Mouse (Mus musculus): ENCODE measurements at regions not wholly inside any gene's neighbourhood (a gene's known extent, or its start where the extent isn't known, plus 50 kb on each side); places are given as distances from the start of the nearest gene placed in this dataset.

- no peak for DNase-seq (ENCODE audit: extremely low read depth, low read depth, low spot score)
- H3K36me3 ChIP-seq (ENCODE audit: control insufficient read depth, insufficient read depth, low read length), result no peaks in the 10 kb centered on the region
- H3K4me3 ChIP-seq (ENCODE audit: insufficient read depth, low read depth, low read length), result no peak overlapping the region
- 56% methylated on average over 2 of the region's 2 CpGs for WGBS
- no peaks in the 10 kb centered on the region for H3K4me1 ChIP-seq (ENCODE audit: control insufficient read depth, insufficient read depth, low read length)
- TF ChIP-seq CTCF (IDR thresholded peaks at IDR 0.05; ENCODE audit: low read depth, low read length) (no peak), POLR2A (IDR thresholded peaks at IDR 0.05; ENCODE audit: extremely low read depth, insufficient read depth, low read length) (no peak)
- H3K9ac ChIP-seq (ENCODE audit: low read depth, low read length), result no peak overlapping the region
- no peak overlapping the region for H3K27ac ChIP-seq (replicated peaks; ENCODE audit: insufficient read depth, low read depth, low read length)
- H3K79me2 ChIP-seq (ENCODE audit: control insufficient read depth, insufficient read depth, low read length), result no peaks in the 10 kb centered on the region
- H3K27me3 ChIP-seq (ENCODE audit: control insufficient read depth, insufficient read depth, low read length), result no peaks in the 10 kb centered on the region
These were observed 152.9 kb upstream of the Arhgap24 start for GRCm38 (mm10) chr5:102328197-102328784.

- Histone ChIP-seq H3K36me3 (ENCODE audit: control insufficient read depth, insufficient read depth, low read length) (no peaks in the 10 kb centered on the region), H3K27me3 (ENCODE audit: control insufficient read depth, insufficient read depth, low read length) (no peaks in the 10 kb centered on the region), H3K27ac (replicated peaks; ENCODE audit: insufficient read depth, low read depth, low read length) (no peak overlapping the region), H3K4me3 (ENCODE audit: insufficient read depth, low read depth, low read length) (no peak overlapping the region), H3K4me1 (ENCODE audit: control insufficient read depth, insufficient read depth, low read length) (no peaks in the 10 kb centered on the region), H3K79me2 (ENCODE audit: control insufficient read depth, insufficient read depth, low read length) (no peaks in the 10 kb centered on the region), H3K9ac (ENCODE audit: low read depth, low read length) (no peak overlapping the region)
- TF ChIP-seq CTCF (IDR thresholded peaks at IDR 0.05; ENCODE audit: low read depth, low read length), result no peak
- TF ChIP-seq POLR2A (IDR thresholded peaks at IDR 0.05; ENCODE audit: extremely low read depth, insufficient read depth, low read length), result no peak
- 86% methylated on average over 5 of the region's 5 CpGs for WGBS
- DNase-seq (ENCODE audit: extremely low read depth, low read depth, low spot score), result no peak
These were observed 147.3 kb upstream of the Arhgap24 start for GRCm38 (mm10) chr5:102333894-102334293.

- Histone ChIP-seq H3K79me2 (ENCODE audit: control insufficient read depth, insufficient read depth, low read length) (no peaks in the 10 kb centered on the region), H3K4me3 (ENCODE audit: insufficient read depth, low read depth, low read length) (no peak overlapping the region), H3K36me3 (ENCODE audit: control insufficient read depth, insufficient read depth, low read length) (no peaks in the 10 kb centered on the region), H3K27ac (replicated peaks; ENCODE audit: insufficient read depth, low read depth, low read length) (no peak overlapping the region), H3K9ac (ENCODE audit: low read depth, low read length) (no peak overlapping the region), H3K4me1 (ENCODE audit: control insufficient read depth, insufficient read depth, low read length) (no peaks in the 10 kb centered on the region), H3K27me3 (ENCODE audit: control insufficient read depth, insufficient read depth, low read length) (no peaks in the 10 kb centered on the region)
- TF ChIP-seq CTCF (IDR thresholded peaks at IDR 0.05; ENCODE audit: low read depth, low read length) (no peak), POLR2A (IDR thresholded peaks at IDR 0.05; ENCODE audit: extremely low read depth, insufficient read depth, low read length) (no peak)
- no peak for DNase-seq (ENCODE audit: extremely low read depth, low read depth, low spot score)
- WGBS, result 91% methylated on average over 13 of the region's 13 CpGs
These were observed 146.6 kb upstream of the Arhgap24 start for GRCm38 (mm10) chr5:102334442-102335197.

- no peaks in the 10 kb centered on the region for H3K79me2 ChIP-seq (ENCODE audit: control insufficient read depth, insufficient read depth, low read length)
- H3K9ac ChIP-seq (ENCODE audit: low read depth, low read length), result no peak overlapping the region
- WGBS, result 82% methylated on average over 3 of the region's 3 CpGs
- H3K4me3 ChIP-seq (ENCODE audit: insufficient read depth, low read depth, low read length), result no peak overlapping the region
- DNase-seq (ENCODE audit: extremely low read depth, low read depth, low spot score), result no peak
- TF ChIP-seq POLR2A (IDR thresholded peaks at IDR 0.05; ENCODE audit: extremely low read depth, insufficient read depth, low read length) (no peak), CTCF (IDR thresholded peaks at IDR 0.05; ENCODE audit: low read depth, low read length) (no peak)
- H3K27ac ChIP-seq (replicated peaks; ENCODE audit: insufficient read depth, low read depth, low read length), result no peak overlapping the region
- no peaks in the 10 kb centered on the region for H3K4me1 ChIP-seq (ENCODE audit: control insufficient read depth, insufficient read depth, low read length)
- H3K36me3 ChIP-seq (ENCODE audit: control insufficient read depth, insufficient read depth, low read length), result no peaks in the 10 kb centered on the region
- no peaks in the 10 kb centered on the region for H3K27me3 ChIP-seq (ENCODE audit: control insufficient read depth, insufficient read depth, low read length)
These were observed 114.7 kb upstream of the Arhgap24 start for GRCm38 (mm10) chr5:102366481-102366880.

GRCm38 (mm10) chr5:102373309-102373971 lies 107.8 kb upstream of the Arhgap24 start:
- TF ChIP-seq POLR2A (IDR thresholded peaks at IDR 0.05; ENCODE audit: extremely low read depth, insufficient read depth, low read length), result no peak
- TF ChIP-seq CTCF (IDR thresholded peaks at IDR 0.05; ENCODE audit: low read depth, low read length), result no peak
- peak; percentile 8 for DNase-seq (ENCODE audit: extremely low read depth, low read depth, low spot score)
- H3K79me2 ChIP-seq (ENCODE audit: control insufficient read depth, insufficient read depth, low read length), result no peaks in the 10 kb centered on the region
- no peaks in the 10 kb centered on the region for H3K4me1 ChIP-seq (ENCODE audit: control insufficient read depth, insufficient read depth, low read length)
- no peaks in the 10 kb centered on the region for H3K27me3 ChIP-seq (ENCODE audit: control insufficient read depth, insufficient read depth, low read length)
- WGBS, result 73% methylated on average over 6 of the region's 6 CpGs
- no peak overlapping the region for H3K9ac ChIP-seq (ENCODE audit: low read depth, low read length)
- H3K4me3 ChIP-seq (ENCODE audit: insufficient read depth, low read depth, low read length), result no peak overlapping the region
- no peaks in the 10 kb centered on the region for H3K36me3 ChIP-seq (ENCODE audit: control insufficient read depth, insufficient read depth, low read length)
- H3K27ac ChIP-seq (replicated peaks; ENCODE audit: insufficient read depth, low read depth, low read length), result no peak overlapping the region
